Mouse (Mus musculus) Muller cell, postnatal 12 days (primary cell): ENCODE measurements around the gene Fbxl13.

ENCODE experiments used
- DNase-seq: peaks from one replicate; pipeline ENCODE4 v3.0.0-alpha.2; 2015; ENCODE audit errors: inconsistent ontology term

The Fbxl13 gene

GRCm38 (mm10) chr5:21574386-21575209 is 70.8 kb downstream of the Fbxl13 start:
- DNase-seq, result no peak

DNA sequence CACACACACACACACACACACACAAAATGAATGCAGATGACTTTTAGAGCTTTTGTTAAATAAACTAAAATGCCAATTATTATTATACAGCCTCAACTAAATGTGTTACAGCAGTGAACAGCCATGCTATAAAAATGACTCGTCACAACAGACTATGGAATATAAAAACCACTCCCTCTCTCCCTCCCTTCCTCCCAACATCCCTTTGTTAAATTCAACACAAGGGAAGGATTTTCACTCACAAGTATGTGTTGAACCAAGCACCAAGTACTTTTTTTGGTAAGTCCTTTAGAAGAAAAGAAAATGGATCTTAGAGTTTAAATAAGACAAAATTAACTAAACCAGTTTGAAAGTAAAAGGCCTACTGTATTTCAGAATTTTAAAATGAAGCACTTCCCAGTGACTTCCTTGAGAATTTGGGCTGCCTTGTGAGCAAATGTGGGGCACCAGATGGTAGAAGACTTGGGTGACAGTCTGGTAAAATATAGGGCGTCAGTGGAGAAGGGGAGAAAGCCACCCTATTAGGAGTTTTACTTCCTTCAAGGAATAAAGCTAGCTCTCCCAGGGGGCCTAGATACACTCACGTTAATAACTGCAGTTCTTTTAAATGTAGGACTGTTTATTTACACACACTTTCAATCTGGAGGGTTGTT is 72.5 kb downstream of the Fbxl13 start:
- no peak for DNase-seq

- DNase-seq, result no peak
These were observed 77.7 kb downstream of the Fbxl13 start for GRCm38 (mm10) chr5:21567784-21568183.

DNA sequence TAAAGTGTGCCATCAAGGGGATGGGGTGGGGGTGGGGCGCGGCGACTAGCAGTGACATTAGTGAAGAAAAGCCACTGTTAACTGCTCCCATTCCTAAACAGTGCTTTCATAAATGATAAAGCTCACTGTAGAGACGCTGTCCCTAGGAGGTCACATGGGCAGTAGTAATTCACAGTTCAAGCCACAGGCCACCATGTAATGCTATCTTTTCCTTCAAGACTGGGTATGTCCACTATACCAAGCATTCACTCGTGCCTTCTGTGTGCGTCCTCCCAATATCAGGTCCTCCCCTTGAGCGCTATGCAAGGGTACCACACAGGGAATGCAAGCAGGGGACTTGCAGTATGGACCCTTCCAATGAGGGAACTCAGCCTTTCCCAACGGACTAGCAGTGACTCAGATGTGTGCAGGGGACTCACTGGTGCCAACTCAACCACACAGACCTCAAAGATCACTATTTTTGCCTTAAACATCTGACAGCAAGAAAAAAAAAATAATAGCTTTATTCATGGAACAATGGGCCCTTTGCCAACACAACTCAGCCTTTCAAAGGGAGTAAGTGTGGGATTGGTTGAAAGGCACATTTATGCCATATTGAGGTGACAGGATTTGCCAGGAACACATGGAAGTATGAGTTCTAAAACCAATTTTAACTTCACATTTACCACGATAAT is 79.9 kb downstream of the Fbxl13 start:
- peak; percentile 29 for DNase-seq

DNA sequence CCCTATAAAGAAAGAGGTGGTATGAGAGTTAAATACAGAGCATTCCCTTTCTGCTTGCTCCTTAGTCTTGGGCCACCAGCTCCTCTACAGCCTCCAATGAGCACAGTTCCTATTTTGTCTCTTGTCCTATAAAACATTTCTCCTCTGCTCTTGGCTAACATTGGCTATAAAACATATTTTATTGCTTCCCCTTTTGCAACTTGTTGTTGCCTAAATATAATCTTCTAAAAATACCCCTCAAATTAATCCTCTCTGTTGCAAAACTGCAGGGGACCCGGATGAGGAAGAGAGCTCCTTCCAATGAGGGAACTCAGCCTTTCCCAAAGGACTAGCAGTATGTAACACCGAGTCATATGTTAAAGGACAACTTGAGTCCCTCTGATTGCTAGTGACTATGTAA is 81.5 kb downstream of the Fbxl13 start:
- no peak for DNase-seq

GRCm38 (mm10) chr5:21556502-21556901 is 88.9 kb downstream of the Fbxl13 start:
- no peak for DNase-seq

DNA sequence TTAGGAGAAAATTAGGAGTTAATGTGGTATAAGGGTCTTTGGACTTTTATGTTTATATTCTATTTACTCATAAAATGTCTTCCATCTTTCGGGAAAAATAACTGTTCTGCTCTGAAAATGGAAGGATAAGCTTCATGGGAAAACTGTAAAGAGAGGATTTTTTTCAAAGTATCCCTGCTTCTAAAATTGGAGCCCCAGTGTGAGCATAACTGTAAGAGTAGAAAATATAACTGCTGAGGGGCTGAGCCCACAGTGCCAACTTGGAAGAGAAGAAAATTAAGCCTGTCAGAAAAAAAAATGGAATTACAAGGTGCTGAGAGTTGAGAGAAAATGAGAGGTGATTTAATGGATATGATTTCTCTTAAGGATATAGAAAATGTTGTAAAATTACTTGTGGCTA is 90.7 kb downstream of the Fbxl13 start:
- DNase-seq, result no peak

GRCm38 (mm10) chr5:21553685-21554084 is 91.7 kb downstream of the Fbxl13 start:
- peak; percentile 18 for DNase-seq

- no peak for DNase-seq
These were observed 98.4 kb downstream of the Fbxl13 start for GRCm38 (mm10) chr5:21547005-21547404.

- DNase-seq, result no peak
These were observed 99.6 kb downstream of the Fbxl13 start for GRCm38 (mm10) chr5:21545786-21546185.

GRCm38 (mm10) chr5:21545227-21545626 is 100.2 kb downstream of the Fbxl13 start:
- DNase-seq, result no peak

DNA sequence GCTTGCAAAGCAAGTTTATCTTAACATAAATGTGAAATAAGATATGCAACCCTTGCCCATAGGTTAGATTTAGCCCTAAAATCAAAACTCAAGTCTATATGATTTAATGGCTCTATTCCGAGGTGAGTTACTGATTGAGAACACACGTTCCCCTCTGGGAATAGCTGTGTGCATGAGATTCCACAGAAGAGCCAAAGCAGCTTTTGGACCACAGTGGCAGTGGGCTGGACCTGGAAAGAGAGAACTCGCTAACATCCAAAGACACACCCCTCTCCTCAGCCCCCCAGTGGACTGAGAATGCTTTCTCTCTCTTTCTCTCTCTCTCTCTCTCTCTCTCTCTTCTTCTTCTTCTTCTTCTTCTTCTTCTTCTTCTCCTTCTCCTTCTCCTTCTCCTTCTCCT is 100.6 kb downstream of the Fbxl13 start:
- DNase-seq, result no peak

DNA sequence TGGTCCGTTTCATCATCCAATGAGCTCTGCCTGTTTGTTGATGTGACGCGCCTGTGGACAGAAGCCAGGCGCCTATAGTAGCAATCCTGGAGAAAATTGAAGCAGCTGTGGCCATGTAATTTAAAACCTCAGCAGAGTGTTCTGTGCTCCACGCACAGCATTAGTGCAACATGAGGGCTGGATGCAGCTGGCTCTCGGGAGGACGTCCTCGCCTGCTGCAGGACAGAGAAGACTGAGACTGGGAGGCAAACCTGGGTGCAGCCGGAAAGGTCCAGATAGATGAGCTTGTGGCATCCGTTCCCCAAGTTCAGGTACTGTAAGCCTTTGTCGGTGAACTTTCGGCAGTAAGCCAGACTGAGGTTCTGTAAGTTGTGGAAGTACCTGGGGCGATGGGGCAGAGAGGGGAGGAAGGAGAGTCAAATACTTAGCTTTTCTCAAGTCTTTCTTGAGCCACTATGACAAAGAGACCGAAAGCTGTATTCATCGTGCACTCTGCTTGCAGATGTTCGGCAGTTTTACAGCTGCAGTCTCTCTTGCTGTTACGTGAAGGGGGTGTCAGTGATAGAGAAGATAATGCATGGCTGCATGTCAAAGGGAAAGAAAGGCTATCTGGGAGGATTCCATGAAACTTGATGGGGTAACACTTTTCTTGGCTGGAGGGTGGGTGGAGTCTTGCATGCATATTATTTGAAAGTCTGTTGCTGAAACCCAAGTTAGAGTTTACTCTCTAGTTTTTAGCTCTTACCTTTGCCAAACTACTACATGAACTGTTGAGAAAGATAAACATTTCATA is 101.8 kb downstream of the Fbxl13 start, which contains the start of gene Lrrc17:
Gene Lrrc17, plus strand, starts transcription at position 151 of the 793 bp plus-strand sequence.
- DNase-seq, result no peak

- no peak for DNase-seq
These were observed 103.2 kb downstream of the Fbxl13 start for GRCm38 (mm10) chr5:21542226-21542625.

DNA sequence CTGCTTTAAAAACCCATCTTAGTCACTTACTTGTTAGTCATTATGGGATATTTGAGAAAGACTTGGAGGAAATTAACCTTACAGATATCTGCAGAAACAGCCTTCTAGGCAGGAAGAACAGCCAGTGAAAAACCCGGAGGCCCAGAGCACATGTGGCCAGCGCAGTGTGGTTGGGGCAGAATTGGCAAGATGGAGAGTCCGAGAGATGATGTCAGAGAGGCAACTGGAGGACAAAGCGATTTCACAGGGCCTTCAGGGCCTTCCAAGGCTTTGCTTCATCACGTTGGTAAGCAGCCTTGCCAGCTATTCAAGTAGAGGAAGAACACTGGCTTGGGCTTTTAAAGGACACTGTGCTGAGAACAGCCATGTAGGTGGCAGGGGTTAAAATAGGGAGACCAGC is 112.5 kb downstream of the Fbxl13 start:
- DNase-seq, result no peak

- DNase-seq, result no peak
These were observed 113.3 kb downstream of the Fbxl13 start for GRCm38 (mm10) chr5:21532126-21532525.

DNA sequence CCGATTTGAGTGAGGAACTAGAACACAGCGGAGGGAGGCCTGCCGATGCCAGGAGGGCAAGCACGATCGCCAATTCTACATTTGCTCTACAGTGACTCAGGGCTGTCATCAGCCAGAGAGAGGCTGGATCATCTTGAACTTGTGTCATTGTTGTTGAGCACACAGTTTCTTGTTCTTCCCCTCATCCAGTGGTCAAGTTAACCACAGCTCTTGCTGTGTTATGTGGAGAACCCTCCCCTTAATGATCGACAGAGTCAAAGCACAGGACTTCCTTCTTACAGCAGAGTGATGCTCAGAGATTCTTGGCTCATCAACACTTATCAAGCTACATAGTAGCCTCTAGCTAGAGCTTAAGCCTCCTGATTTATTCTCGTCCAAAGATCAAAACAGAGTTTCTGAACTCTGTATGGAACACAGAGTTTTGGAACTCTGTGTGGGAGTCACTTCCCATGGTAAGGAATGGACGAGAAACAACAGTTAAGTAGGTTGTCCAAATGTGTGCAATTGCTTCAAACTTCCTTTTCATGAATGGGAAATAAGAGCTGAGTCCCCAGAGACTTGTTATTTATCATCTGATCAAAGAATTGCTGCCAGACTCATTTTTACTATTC is 116.2 kb downstream of the Fbxl13 start:
- no peak for DNase-seq

DNA sequence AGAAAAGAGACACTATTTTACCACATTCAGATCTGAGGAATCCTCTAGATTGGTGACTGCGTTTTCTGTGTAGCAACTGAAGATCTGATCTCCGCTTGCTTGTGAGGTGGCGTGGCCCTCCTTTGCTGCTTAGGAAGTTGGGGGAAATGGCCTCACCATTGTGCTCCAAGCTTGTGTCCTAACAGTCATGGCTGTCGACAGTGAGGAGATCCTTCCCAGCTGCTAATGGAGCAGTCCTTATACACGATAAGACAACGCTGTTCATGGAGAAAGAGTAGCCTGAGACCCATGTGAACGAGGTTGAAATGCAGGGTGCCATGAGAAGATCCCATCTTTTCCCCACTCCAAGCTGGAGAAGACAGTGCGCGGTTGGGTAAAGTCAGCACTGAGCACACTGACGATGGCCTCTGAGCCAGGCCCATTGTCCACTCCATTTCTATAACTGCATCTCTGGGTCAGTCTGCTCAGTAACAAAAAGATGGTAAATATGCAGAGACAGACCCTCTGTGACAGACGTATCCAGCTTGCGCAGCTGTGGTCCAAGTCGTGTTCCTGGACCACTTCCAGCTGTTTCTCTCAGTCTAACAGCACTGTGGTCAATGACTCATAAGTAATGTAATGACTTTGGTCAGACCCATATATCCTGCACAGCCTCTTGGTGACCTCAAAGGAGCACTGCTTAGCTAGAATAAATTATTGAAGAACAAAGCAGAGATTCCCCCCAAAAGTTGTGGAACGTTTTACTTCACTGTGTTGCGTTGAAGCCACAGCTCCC is 117.2 kb downstream of the Fbxl13 start:
- DNase-seq, result no peak

GRCm38 (mm10) chr5:21527488-21527911 is 117.9 kb downstream of the Fbxl13 start:
- DNase-seq, result no peak

DNA sequence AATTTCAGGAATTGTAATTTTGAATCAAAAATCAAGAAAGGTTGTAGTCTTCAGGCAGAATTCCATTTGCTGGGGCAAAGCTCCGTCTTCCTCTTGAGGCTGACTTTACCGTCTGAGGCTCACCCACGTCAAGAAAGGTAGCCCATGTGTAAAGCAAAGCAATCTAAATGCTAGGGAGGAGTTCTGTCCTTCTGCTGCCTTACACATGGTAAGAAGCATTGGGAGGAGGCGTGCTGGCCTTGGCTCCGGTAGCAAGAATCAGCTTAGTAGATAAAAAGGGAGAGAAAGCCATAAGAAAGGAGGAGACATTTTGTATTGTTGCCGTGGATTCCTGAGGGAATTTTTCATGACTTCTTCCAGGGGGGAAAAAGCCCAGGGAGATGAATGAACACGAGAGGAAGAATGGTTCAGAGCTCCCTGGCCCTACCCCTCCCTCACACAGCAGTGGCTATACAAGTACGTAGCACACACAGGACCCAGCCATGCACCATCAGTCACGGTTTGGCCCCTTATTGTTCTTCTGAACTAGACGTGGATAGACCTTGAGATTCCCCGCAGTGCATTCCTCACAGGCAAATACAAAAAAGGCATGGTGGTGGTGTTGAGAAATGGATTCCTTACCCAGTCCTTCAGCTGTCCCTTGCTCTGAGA is 118.5 kb downstream of the Fbxl13 start:
- DNase-seq, result no peak
